Mouse (Mus musculus) neural tube, embryonic 11.5 days (tissue): ENCODE measurements around the gene Sez6l2. TPM values are rescaled to one million over a fixed set of nuclear protein-coding genes. Genes with fewer than 3 reads are reported as not detected.

Source experiments
- ATAC-seq: fragments of 200-750 bp; cut with Nextera tagmentation; 2 replicates; pipeline ENCODE4 v1.8.0; 2017; ENCODE audit warnings: moderate number of reproducible peaks, mild to moderate bottlenecking, moderate TSS enrichment, moderate library complexity; ENCODE audit not compliant: insufficient read depth, low FRiP score, low TSS enrichment
- DNase-seq: peaks from one replicate; pipeline ENCODE4 v3.0.0-alpha.2; 2015; ENCODE audit warnings: low spot score
- H3K27ac ChIP-seq: fragments of 300-500 bp; sonication (generic); 2 replicates; pipeline ENCODE4 v1.5.1; 2014; ENCODE audit warnings: low read depth, mild to moderate bottlenecking, low read length
- H3K27me3 ChIP-seq: fragments of 300-500 bp; sonication (generic); 2 replicates; pipeline ENCODE4 v1.6.1; 2014; ENCODE audit warnings: mild to moderate bottlenecking, low read length, mixed read lengths; ENCODE audit not compliant: control insufficient read depth, insufficient read depth
- H3K36me3 ChIP-seq: fragments of 300-500 bp; sonication (generic); 2 replicates; pipeline ENCODE4 v1.6.1; 2014; ENCODE audit warnings: mild to moderate bottlenecking, low read length, moderate library complexity, mixed read lengths; ENCODE audit not compliant: control insufficient read depth, insufficient read depth
- H3K4me1 ChIP-seq: fragments of 300-500 bp; sonication (generic); 2 replicates; pipeline ENCODE4 v1.6.1; 2014; ENCODE audit warnings: low read length, mixed read lengths; ENCODE audit not compliant: control insufficient read depth, insufficient read depth
- H3K4me2 ChIP-seq: fragments of 300-500 bp; sonication (generic); 2 replicates; pipeline ENCODE4 v1.6.1; 2014; ENCODE audit warnings: low read depth, mild to moderate bottlenecking, moderate library complexity
- H3K4me3 ChIP-seq: fragments of 300-500 bp; sonication (generic); 2 replicates; pipeline ENCODE4 v1.5.1; 2014; ENCODE audit warnings: low read depth, low read length
- H3K9ac ChIP-seq: fragments of 300-500 bp; sonication (generic); 2 replicates; pipeline ENCODE4 v1.6.1; 2014; ENCODE audit warnings: mild to moderate bottlenecking, low read length
- H3K9me3 ChIP-seq: fragments of 300-500 bp; sonication (generic); 2 replicates; pipeline ENCODE4 v1.6.1; 2016; ENCODE audit warnings: low read length; ENCODE audit not compliant: control insufficient read depth
- WGBS: fragments of 180-500 bp; shearing (Covaris S2); extraction: QIAGEN DNeasy Blood & Tissue Kit; methylation state at CpG from one replicate; pipeline ENCODE4 v1.1.7; 2014; 5-methylcytosine and 5-hydroxymethylcytosine counted together
- polyA plus RNA-seq: library from polyadenylated mRNA; unstranded; fragments of >200 nt; fragmentation: Nextera tagmentation; extraction: Ambion mirVana; gene quantifications from 2 replicates; pipeline ENCODE4 v1.2.1, GENCODE M21; 2014

The Sez6l2 gene
- polyA plus RNA-seq, 1 experiment from 2014 or later: 13.5 TPM

DNA sequence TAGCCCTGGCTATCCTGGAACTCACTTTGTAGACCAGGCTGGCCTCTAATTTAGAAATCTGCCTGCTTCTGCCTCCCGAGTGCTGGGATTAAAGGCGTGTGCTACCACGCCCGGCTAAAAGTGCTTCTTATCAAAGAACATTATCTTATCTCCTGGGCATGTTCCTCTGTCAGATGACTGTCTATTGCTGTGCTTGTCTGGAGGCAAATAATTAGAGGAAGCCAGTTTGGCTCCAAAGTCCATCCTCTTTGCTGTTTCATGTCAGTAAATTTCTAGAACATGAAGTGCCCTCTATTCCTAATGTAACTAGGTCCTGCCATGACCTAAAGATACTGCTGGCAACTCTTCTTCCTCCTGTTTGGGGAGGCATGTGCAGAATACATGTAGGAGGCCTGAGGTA, 31.7 kb downstream of the Sez6l2 start:
- 94% methylated on average over 4 of the region's 4 CpGs for WGBS

DNA sequence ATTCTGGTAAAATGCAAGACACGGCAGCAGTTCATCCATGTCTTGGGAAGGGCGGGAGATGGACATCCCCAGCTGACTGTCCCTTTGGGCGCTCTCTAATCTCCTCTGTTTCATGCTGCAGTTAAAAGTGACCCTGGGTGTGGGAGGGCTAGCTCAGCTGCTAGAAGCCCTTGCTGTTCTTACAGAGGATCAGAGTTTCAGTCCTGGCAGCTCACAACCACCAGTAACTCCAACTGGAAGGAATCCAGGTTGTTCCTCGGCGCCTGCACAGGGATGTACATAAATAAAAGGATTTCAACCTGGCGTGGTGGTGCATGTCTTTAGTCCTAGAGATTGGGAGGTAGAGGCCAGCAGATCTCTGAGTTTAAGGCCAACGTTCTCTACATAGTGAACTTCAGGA, 32.8 kb downstream of the Sez6l2 start:
- Histone ChIP-seq H3K36me3 (0 out of 2 replicates have a peak, but pooled peaks cover 6% of the 10 kb centered on the region), H3K9ac (no peak overlapping the region), H3K27ac (no peak overlapping the region), H3K27me3 (no peaks in the 10 kb centered on the region), H3K4me1 (no peaks in the 10 kb centered on the region), H3K4me2 (no peak overlapping the region), H3K9me3 (no peaks in the 10 kb centered on the region), H3K4me3 (no peak overlapping the region)
- WGBS: 87% methylated on average over 7 of the region's 7 CpGs
- DNase-seq (no peak), ATAC-seq (no peak)

More for the DNA sequence above, 31.7 kb downstream of the Sez6l2 start:
- Histone ChIP-seq H3K9ac (no peak overlapping the region), H3K4me2 (no peak overlapping the region), H3K36me3 (0 out of 2 replicates have a peak, but pooled peaks cover 6% of the 10 kb centered on the region), H3K4me1 (peaks cover 3% of the 10 kb centered on the region; the same call in 1 of the 2 replicates), H3K9me3 (no peaks in the 10 kb centered on the region), H3K27ac (no peak overlapping the region), H3K4me3 (no peak overlapping the region), H3K27me3 (no peaks in the 10 kb centered on the region)
- no peak for DNase-seq
- ATAC-seq: no peak

DNA sequence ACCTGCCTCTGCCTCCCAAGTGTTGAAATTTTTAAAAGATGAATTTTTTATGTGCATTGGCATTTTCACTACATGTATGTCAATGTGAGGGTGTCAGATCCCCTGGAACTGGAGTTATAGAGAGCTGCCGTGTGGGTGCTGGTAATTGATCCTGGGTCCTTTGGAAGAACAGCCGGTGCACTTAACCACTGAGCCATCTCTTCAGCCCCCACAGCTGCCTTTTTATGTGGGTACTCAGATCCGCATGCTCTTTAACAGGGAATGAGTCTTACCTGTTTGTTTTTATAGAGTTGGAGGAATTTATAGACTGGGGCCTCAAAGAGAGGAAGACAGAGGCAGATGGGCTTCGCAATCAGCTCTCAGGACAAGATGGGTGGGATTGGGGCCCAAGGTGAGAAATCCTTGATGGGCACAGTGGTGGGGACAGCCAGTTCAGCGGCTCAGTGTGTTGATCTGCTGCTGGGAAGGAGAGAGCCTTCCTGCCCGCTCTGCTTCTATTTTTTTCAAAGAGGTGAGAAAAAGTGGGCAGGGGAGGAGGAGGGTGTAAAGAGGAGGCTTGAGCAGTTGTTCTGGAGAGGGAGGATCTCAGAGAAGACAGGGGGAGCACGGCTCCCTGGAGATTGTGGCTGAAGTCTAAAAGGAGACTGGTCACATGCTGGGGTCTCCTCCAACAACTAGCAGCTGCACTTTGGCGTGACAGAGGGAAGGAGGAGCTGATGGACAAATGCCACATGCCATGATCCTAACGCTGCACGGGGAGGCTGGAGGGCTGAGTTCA, 34.5 kb downstream of the Sez6l2 start:
- no peak overlapping the region for H3K27ac ChIP-seq
- no peaks in the 10 kb centered on the region for H3K27me3 ChIP-seq
- no peak overlapping the region for H3K9ac ChIP-seq
- H3K4me3 ChIP-seq: no peak overlapping the region
- no peak for ATAC-seq
- no peaks in the 10 kb centered on the region for H3K4me1 ChIP-seq
- WGBS: 45% methylated on average over 10 of the region's 10 CpGs
- no peaks in the 10 kb centered on the region for H3K9me3 ChIP-seq
- DNase-seq: no peak
- H3K4me2 ChIP-seq: no peak overlapping the region
- H3K36me3 ChIP-seq: 0 out of 2 replicates have a peak, but pooled peaks cover under 1% of the 10 kb centered on the region

GRCm38 (mm10) chr7:126986319-126986718, 36.0 kb downstream of the Sez6l2 start:
- no peak overlapping the region for H3K4me2 ChIP-seq
- no peaks in the 10 kb centered on the region for H3K36me3 ChIP-seq
- no peaks in the 10 kb centered on the region for H3K27me3 ChIP-seq
- H3K4me1 ChIP-seq: no peaks in the 10 kb centered on the region
- H3K9me3 ChIP-seq: no peaks in the 10 kb centered on the region
- H3K4me3 ChIP-seq: no peak overlapping the region
- ATAC-seq: no peak
- 44% methylated on average over 9 of the region's 9 CpGs for WGBS
- no peak for DNase-seq
- no peak overlapping the region for H3K9ac ChIP-seq
- H3K27ac ChIP-seq: no peak overlapping the region

- no peak for ATAC-seq
- Histone ChIP-seq H3K27ac (no peak overlapping the region), H3K36me3 (no peaks in the 10 kb centered on the region), H3K27me3 (no peaks in the 10 kb centered on the region), H3K9ac (no peak overlapping the region), H3K4me2 (no peak overlapping the region), H3K4me3 (no peak overlapping the region), H3K4me1 (no peaks in the 10 kb centered on the region), H3K9me3 (no peaks in the 10 kb centered on the region)
- no peak for DNase-seq
- WGBS: 69% methylated on average over 8 of the region's 8 CpGs
Observed at GRCm38 (mm10) chr7:126988816-126989215, 38.5 kb downstream of the Sez6l2 start.

GRCm38 (mm10) chr7:126996449-126996848, 46.1 kb downstream of the Sez6l2 start:
- Histone ChIP-seq H3K4me2 (no peak overlapping the region), H3K27ac (no peak overlapping the region), H3K4me1 (no peaks in the 10 kb centered on the region), H3K36me3 (no peaks in the 10 kb centered on the region), H3K4me3 (no peak overlapping the region), H3K9ac (no peak overlapping the region), H3K27me3 (no peaks in the 10 kb centered on the region), H3K9me3 (no peaks in the 10 kb centered on the region)
- ATAC-seq (no peak), DNase-seq (no peak)
- 86% methylated on average over 4 of the region's 4 CpGs for WGBS

DNA sequence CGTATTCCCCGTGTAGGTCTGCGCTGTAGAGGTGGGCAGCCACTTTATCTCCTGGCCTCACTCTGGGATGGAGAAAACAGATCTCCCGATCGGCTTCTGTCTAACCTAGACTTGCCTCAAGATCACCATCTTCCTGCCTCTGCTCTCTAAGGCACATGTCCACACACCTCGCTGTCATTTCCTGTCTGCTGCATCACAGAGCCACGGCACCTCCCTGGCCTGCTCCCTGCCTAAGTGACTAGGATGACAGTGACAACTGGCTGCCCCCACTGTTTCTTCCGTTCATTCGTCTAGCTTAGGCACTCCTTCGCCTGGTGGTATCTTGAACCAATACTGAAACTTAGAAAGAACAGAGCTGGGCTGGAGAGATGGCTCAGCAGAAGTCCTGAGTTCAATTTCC, 49.2 kb downstream of the Sez6l2 start:
- Histone ChIP-seq H3K4me1 (no peaks in the 10 kb centered on the region), H3K4me2 (no peak overlapping the region), H3K4me3 (no peak overlapping the region), H3K27me3 (no peaks in the 10 kb centered on the region), H3K36me3 (no peaks in the 10 kb centered on the region), H3K9me3 (no peaks in the 10 kb centered on the region), H3K9ac (no peak overlapping the region), H3K27ac (no peak overlapping the region)
- DNase-seq (no peak), ATAC-seq (no peak)
- 84% methylated on average over 10 of the region's 10 CpGs for WGBS

GRCm38 (mm10) chr7:127003620-127004019, 53.3 kb downstream of the Sez6l2 start:
- Histone ChIP-seq H3K27ac (no peak overlapping the region), H3K9me3 (no peaks in the 10 kb centered on the region), H3K4me2 (no peak overlapping the region), H3K4me3 (no peak overlapping the region), H3K27me3 (no peaks in the 10 kb centered on the region), H3K36me3 (no peaks in the 10 kb centered on the region), H3K4me1 (no peaks in the 10 kb centered on the region), H3K9ac (no peak overlapping the region)
- no peak for ATAC-seq
- DNase-seq: no peak
- WGBS: 91% methylated on average over 5 of the region's 5 CpGs
